Mouse (Mus musculus) MEL (cell line): ENCODE data around the gene Itpk1. TPM values are rescaled to one million over a fixed set of nuclear protein-coding genes. Genes with fewer than 3 reads are reported as not detected.

ENCODE experiments used
- DNase-seq: peaks from one replicate; pipeline ENCODE4 v3.0.0; 2011; ENCODE audit warnings: low read depth, low spot score
- H3K27ac ChIP-seq: 2 replicates; pipeline ENCODE4 v1.5.1; 2012; ENCODE audit warnings: low read depth, mild to moderate bottlenecking, control low read depth, low read length, moderate library complexity; ENCODE audit not compliant: control insufficient read depth
- H3K27me3 ChIP-seq, 2 experiments: fragments of 150-350 bp in 1 of 2; sonication (generic) in 1 of 2; 2 replicates each; pipeline ENCODE4 v1.6.1; 2012; ENCODE audit warnings: low read length in 2 of 2, mild to moderate bottlenecking in 2 of 2, improper control_type of control experiment in 1 of 2, moderate library complexity in 1 of 2; ENCODE audit not compliant: insufficient read depth in 2 of 2, control insufficient read depth in 1 of 2
- H3K36me3 ChIP-seq, 2 experiments: 2 replicates each; pipeline ENCODE4 v1.6.1; 2012 to 2014; ENCODE audit warnings: low read length in 2 of 2, improper control_type of control experiment in 1 of 2, inconsistent platforms in 1 of 2, mild to moderate bottlenecking in 1 of 2; ENCODE audit not compliant: insufficient read depth in 2 of 2, control insufficient read depth in 1 of 2
- H3K4me1 ChIP-seq, 2 experiments: fragments of 150-350 bp in 1 of 2; sonication (generic) in 1 of 2; 2 replicates each; pipeline ENCODE4 v1.6.1; 2012; ENCODE audit warnings: low read length in 2 of 2, improper control_type of control experiment in 1 of 2, mild to moderate bottlenecking in 1 of 2; ENCODE audit not compliant: insufficient read depth in 2 of 2, control insufficient read depth in 1 of 2
- H3K4me3 ChIP-seq, 2 experiments: fragments of 150-350 bp in 1 of 2; sonication (generic) in 1 of 2; 2 replicates each; pipeline ENCODE4 v1.5.1; 2012; ENCODE audit warnings: low read depth in 2 of 2, low read length in 2 of 2, mild to moderate bottlenecking in 2 of 2, moderate library complexity in 2 of 2, control low read depth in 1 of 2, improper control_type of control experiment in 1 of 2; ENCODE audit not compliant: control insufficient read depth in 1 of 2, insufficient read depth in 1 of 2
- H3K79me2 ChIP-seq: 2 replicates; pipeline ENCODE4 v1.6.1; 2012; ENCODE audit warnings: mild to moderate bottlenecking, low read length, moderate library complexity; ENCODE audit not compliant: control insufficient read depth, poor library complexity, insufficient read depth
- H3K9ac ChIP-seq: 2 replicates; pipeline ENCODE4 v1.6.1; 2012; ENCODE audit warnings: low read depth, mild to moderate bottlenecking, control low read depth, low read length, moderate library complexity; ENCODE audit not compliant: control insufficient read depth, poor library complexity, severe bottlenecking
- H3K9me3 ChIP-seq: fragments of 150-350 bp; sonication (generic); replicated peaks from 2 replicates; pipeline ENCODE4 v1.6.1; 2012; ENCODE audit warnings: mild to moderate bottlenecking, low read length, improper control_type of control experiment, moderate library complexity; ENCODE audit not compliant: insufficient read depth
- CHD2 ChIP-seq: IDR thresholded peaks from 2 replicates; pipeline ENCODE4 v1.6.1; 2011; ENCODE audit warnings: low read length, improper control_type of control experiment
- CTCF ChIP-seq, 3 experiments: IDR thresholded peaks in 2 of 3; conservative IDR thresholded peaks in 1 of 3; 2 replicates each; pipeline ENCODE4 v1.5.1; 2011 to 2012; ENCODE audit warnings: low read length in 3 of 3, low read depth in 2 of 3, mild to moderate bottlenecking in 2 of 3, improper control_type of control experiment in 1 of 3, inconsistent platforms in 1 of 3, mixed read lengths in 1 of 3, moderate library complexity in 1 of 3; ENCODE audit not compliant: control insufficient read depth in 1 of 3, insufficient read depth in 1 of 3, poor library complexity in 1 of 3, severe bottlenecking in 1 of 3
- E2F4 ChIP-seq: IDR thresholded peaks from 2 replicates; pipeline ENCODE4 v1.6.1; 2011; ENCODE audit warnings: low read depth, low read length, improper control_type of control experiment, borderline replicate concordance
- ELF1 ChIP-seq: IDR thresholded peaks from 2 replicates; pipeline ENCODE4 v1.6.1; 2014; ENCODE audit warnings: low read depth, mild to moderate bottlenecking, inconsistent platforms, low read length, improper control_type of control experiment, moderate library complexity
- EP300 ChIP-seq, 2 experiments: IDR thresholded peaks; 2 replicates each; pipeline ENCODE4 v1.6.1; 2011; ENCODE audit warnings: improper control_type of control experiment in 2 of 2, low read length in 2 of 2, low read depth in 1 of 2, mild to moderate bottlenecking in 1 of 2
- GABPA ChIP-seq: IDR thresholded peaks from 2 replicates; pipeline ENCODE4 v1.6.1; 2012; ENCODE audit warnings: low read depth, mild to moderate bottlenecking, inconsistent platforms, low read length, improper control_type of control experiment, moderate library complexity
- JUND ChIP-seq: IDR thresholded peaks from 2 replicates; pipeline ENCODE4 v1.6.1; 2011; ENCODE audit warnings: low read depth, mild to moderate bottlenecking, improper control_type of control experiment, low read length
- KAT2A ChIP-seq: conservative IDR thresholded peaks from 2 replicates; pipeline ENCODE4 v1.6.1; 2012; ENCODE audit warnings: low read depth, low read length, improper control_type of control experiment, inconsistent platforms
- MAFK ChIP-seq: IDR thresholded peaks from 2 replicates; pipeline ENCODE4 v1.6.1; 2011; ENCODE audit warnings: low read depth, mild to moderate bottlenecking, low read length, improper control_type of control experiment, borderline replicate concordance
- MEF2A ChIP-seq: IDR thresholded peaks from 2 replicates; pipeline ENCODE4 v1.6.1; 2014; ENCODE audit warnings: low read depth, mild to moderate bottlenecking, inconsistent platforms, low read length, improper control_type of control experiment; ENCODE audit not compliant: poor library complexity, insufficient replicate concordance, severe bottlenecking; ENCODE audit errors: extremely low read depth
- MXI1 ChIP-seq: IDR thresholded peaks from 2 replicates; pipeline ENCODE4 v1.6.1; 2011; ENCODE audit warnings: mild to moderate bottlenecking, low read depth, low read length, improper control_type of control experiment
- MYB ChIP-seq: IDR thresholded peaks from 2 replicates; pipeline ENCODE4 v1.6.1; 2011; ENCODE audit warnings: mild to moderate bottlenecking, low read depth, low read length, improper control_type of control experiment
- MYC ChIP-seq: IDR thresholded peaks from 2 replicates; pipeline ENCODE4 v1.6.1; 2011; ENCODE audit warnings: low read depth, mild to moderate bottlenecking, low read length, improper control_type of control experiment, moderate library complexity
- POLR2A ChIP-seq, 2 experiments: IDR thresholded peaks; 2 replicates each; pipeline ENCODE4 v1.6.1; 2011 to 2012; ENCODE audit warnings: low read length in 2 of 2, mild to moderate bottlenecking in 2 of 2, control low read depth in 1 of 2, improper control_type of control experiment in 1 of 2, low read depth in 1 of 2, moderate library complexity in 1 of 2; ENCODE audit not compliant: control insufficient read depth in 1 of 2, insufficient read depth in 1 of 2, poor library complexity in 1 of 2
- POLR2AphosphoS2 ChIP-seq: IDR thresholded peaks from 2 replicates; pipeline ENCODE4 v1.6.1; 2011; ENCODE audit warnings: low read length, improper control_type of control experiment
- RAD21 ChIP-seq: IDR thresholded peaks from 2 replicates; pipeline ENCODE4 v1.6.1; 2011; ENCODE audit warnings: mild to moderate bottlenecking, low read depth, low read length, improper control_type of control experiment
- SMC3 ChIP-seq: IDR thresholded peaks from 2 replicates; pipeline ENCODE4 v1.6.1; 2011; ENCODE audit warnings: low read depth, low read length, improper control_type of control experiment
- USF1 ChIP-seq: IDR thresholded peaks from 2 replicates; pipeline ENCODE4 v1.6.1; 2014; ENCODE audit warnings: low read depth, mild to moderate bottlenecking, inconsistent platforms, low read length, improper control_type of control experiment, moderate library complexity
- ZC3H11A ChIP-seq: IDR thresholded peaks from 2 replicates; pipeline ENCODE4 v1.6.1; 2012; ENCODE audit warnings: low read depth, mild to moderate bottlenecking, inconsistent platforms, low read length, improper control_type of control experiment
- ZMIZ1 ChIP-seq: IDR thresholded peaks from 2 replicates; pipeline ENCODE4 v1.6.1; 2012; ENCODE audit warnings: low read depth, mild to moderate bottlenecking, inconsistent platforms, low read length, improper control_type of control experiment, moderate library complexity
- ZNF384 ChIP-seq: IDR thresholded peaks from 2 replicates; pipeline ENCODE4 v1.6.1; 2012; ENCODE audit warnings: low read depth, mild to moderate bottlenecking, inconsistent platforms, low read length, improper control_type of control experiment
- polyA plus RNA-seq, 2 experiments: library from polyadenylated mRNA; stranded (reverse) in 1 of 2; unstranded in 1 of 2; fragments of >175 nt in 1 of 2; fragments of >200 nt in 1 of 2; gene quantifications; 2 replicates each; pipeline versions ENCODE4 v1.2.1 to v1.2.4; 2012; ENCODE audit warnings: low replicate concordance in 2 of 2, low read depth in 1 of 2; ENCODE audit not compliant: insufficient read length in 2 of 2, insufficient read depth in 1 of 2, missing spikeins in 1 of 2
- total RNA-seq: library from RNA; depleted of rRNA; stranded (reverse); fragments of 300-350 nt; gene quantifications from 2 replicates; pipeline ENCODE4 v1.2.3, GENCODE M21; 2012

The Itpk1 gene
- total and polyA plus RNA-seq, 3 experiments, result 12.0 to 25.7 TPM; not detected in 1

DNA sequence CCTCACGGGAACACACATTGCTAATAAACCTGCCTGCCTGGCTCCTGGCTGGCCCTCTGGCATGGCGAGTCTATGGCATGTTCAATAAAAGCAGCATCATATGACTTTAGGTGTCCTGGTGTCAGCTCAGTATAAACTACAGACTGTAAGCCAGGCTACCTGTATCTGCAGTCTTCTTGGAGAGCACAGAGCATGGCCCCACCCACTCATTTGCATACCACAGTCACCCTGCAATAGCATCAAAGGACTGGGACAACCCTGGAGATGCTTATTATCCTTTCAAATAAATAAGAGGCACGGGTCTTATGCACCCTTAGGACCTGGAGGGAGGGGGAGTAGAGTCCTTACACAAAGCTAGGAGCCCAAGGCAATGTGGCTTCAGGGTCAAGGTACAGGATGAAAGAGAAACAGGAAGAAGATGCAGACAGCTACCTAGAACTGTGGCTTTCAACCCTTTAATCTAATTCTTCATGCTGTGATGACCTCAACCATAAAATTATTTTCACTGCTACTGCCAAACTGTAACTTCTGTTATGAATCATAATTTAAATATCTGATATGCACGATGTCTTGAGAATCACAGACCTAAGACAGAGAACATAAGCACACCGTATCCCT, 123.0 kb downstream of the Itpk1 start:
- no peaks in the 10 kb centered on the region for H3K27me3 ChIP-seq
- no peaks in the 10 kb centered on the region for H3K36me3 ChIP-seq
- TF ChIP-seq CHD2 (no peak), POLR2AphosphoS2 (no peak), JUND (no peak), ZNF384 (no peak), ELF1 (no peak), KAT2A (no peak), MYC (no peak), MEF2A (no peak), MYB (no peak), E2F4 (no peak), MXI1 (no peak), GABPA (no peak), USF1 (no peak)
- no peaks in the 10 kb centered on the region for H3K79me2 ChIP-seq
- DNase-seq, result peak; percentile 28
- H3K4me3 ChIP-seq, result no peak overlapping the region
- H3K27ac ChIP-seq, result no peak overlapping the region
- H3K9ac ChIP-seq, result no peak overlapping the region
- H3K4me1 ChIP-seq, result no peaks in the 10 kb centered on the region
- H3K9me3 ChIP-seq, result no peaks in the 10 kb centered on the region

GRCm38 (mm10) chr12:102579041-102579440, 125.7 kb downstream of the Itpk1 start:
- peak; percentile 69 for DNase-seq
- Histone ChIP-seq H3K27ac (no peak overlapping the region), H3K36me3 (no peaks in the 10 kb centered on the region), H3K9ac (no peak overlapping the region), H3K4me3 (no peak overlapping the region), H3K4me1 (no peaks in the 10 kb centered on the region), H3K27me3 (no peaks in the 10 kb centered on the region), H3K9me3 (no peaks in the 10 kb centered on the region), H3K79me2 (no peaks in the 10 kb centered on the region)
- TF ChIP-seq ZMIZ1 (no peak), POLR2A (IDR thresholded peaks at IDR 0.05; ENCODE audit: control insufficient read depth in 1 of 2, insufficient read depth in 1 of 2, low read depth in 1 of 2, low read length in 2 of 2, poor library complexity in 1 of 2) (no peak), CTCF (IDR thresholded peaks at IDR 0.05 in 2 of 3, conservative IDR thresholded peaks at IDR 0.05 in 1 of 3; ENCODE audit: control insufficient read depth in 1 of 3, insufficient read depth in 1 of 3, low read depth in 2 of 3, low read length in 3 of 3, poor library complexity in 1 of 3, severe bottlenecking in 1 of 3) (peak; percentile 69 to 86 (median 82)), ZC3H11A (peak; percentile 35), RAD21 (peak; percentile 74), SMC3 (peak; percentile 93), MAFK (no peak), ZNF384 (peak; percentile 65), EP300 (IDR thresholded peaks at IDR 0.05; ENCODE audit: low read depth in 1 of 2, low read length in 2 of 2) (no peak), MYC (no peak)
